Comparison of ENCODE assay signal across 8 mouse cellular contexts in the genomic region with DNA sequence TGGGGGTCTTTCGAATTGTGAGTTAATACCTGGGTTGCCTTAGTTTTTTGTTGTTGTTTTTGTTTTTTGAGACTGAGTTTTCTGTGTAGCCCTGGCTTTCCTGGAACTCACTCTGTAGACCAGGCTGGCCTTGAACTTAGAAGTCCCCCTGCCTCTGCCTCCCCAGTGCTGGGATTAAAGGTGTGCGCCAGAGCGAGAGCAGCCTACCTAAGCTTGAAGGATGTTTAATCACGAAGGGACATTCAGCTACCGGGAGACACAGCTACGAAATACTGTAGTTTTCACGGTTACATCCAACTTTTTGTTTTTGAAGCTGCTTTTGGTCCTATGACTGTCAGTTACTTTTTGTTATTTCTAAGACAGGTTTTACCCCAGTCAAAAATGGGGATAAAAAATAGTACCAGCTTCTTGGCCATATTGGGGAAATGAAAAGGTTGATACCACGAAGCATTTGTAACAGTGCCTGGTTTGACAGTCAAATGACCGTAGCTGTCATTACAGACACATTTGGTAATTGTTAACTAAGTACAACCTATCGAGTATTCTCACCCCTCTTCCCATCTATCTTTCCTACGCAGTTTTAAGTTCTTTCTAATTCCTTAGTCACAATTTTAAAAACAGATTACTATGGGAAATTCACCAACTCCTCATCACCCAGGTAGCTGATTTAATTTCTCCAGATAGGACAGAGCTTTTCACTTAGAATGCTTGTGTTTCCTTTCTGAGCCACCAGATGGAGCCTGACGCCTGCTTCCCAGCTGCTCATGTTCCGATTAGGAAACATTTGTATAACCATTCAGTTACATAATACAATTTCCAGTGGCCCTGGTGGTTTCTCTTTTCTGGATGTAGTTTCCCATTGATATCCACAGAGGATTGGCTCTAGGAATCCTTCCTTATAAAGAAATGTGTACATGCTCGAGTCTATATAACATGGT. TPM values are rescaled to one million over a fixed set of nuclear protein-coding genes. Genes with fewer than 3 reads are reported as not detected.
DNase-seq lines count a peak whose midpoint lies in the region; ATAC-seq and TF ChIP-seq lines count a peak whose summit lies in the region.

No protein-coding gene starts in this region.

- H3K9me3 ChIP-seq in G1E (replicated peaks), result no peaks in the 10 kb centered on the region
- H3K9me3 ChIP-seq in forebrain, embryonic 13.5 days (replicated peaks), result no peaks in the 10 kb centered on the region
- no peaks in the 10 kb centered on the region for H3K9me3 ChIP-seq in liver, embryonic 15.5 days (replicated peaks)
- H3K9me3 ChIP-seq in neural tube, embryonic 11.5 days (ENCODE audit: control insufficient read depth, low read length), result no peaks in the 10 kb centered on the region

- H3K4me3 ChIP-seq in G1E (ENCODE audit: low read depth, low read length), result peak overlapping the region; percentile 78
- peak overlapping the region; percentile 76 for H3K4me3 ChIP-seq in forebrain, embryonic 13.5 days
- H3K4me3 ChIP-seq in liver, embryonic 15.5 days (replicated peaks), result peak overlapping the region; percentile 97
- H3K4me3 ChIP-seq in neural tube, embryonic 11.5 days (ENCODE audit: low read depth, low read length), result peak overlapping the region; percentile 76

- H3K27ac ChIP-seq in forebrain, embryonic 13.5 days, result no peak overlapping the region
- H3K27ac ChIP-seq in liver, embryonic 15.5 days (replicated peaks), result peak overlapping the region; percentile 88
- no peak overlapping the region for H3K27ac ChIP-seq in neural tube, embryonic 11.5 days (ENCODE audit: low read depth, low read length)

- H3K27me3 ChIP-seq in G1E (ENCODE audit: insufficient read depth, low read length), result no peaks in the 10 kb centered on the region
- H3K27me3 ChIP-seq in forebrain, embryonic 13.5 days, result no peaks in the 10 kb centered on the region
- H3K27me3 ChIP-seq in liver, embryonic 15.5 days, result no peaks in the 10 kb centered on the region
- H3K27me3 ChIP-seq in neural tube, embryonic 11.5 days (ENCODE audit: control insufficient read depth, insufficient read depth, low read length), result no peaks in the 10 kb centered on the region

- 49% methylated on average over 14 of the region's 14 CpGs for WGBS in forebrain, embryonic 13.5 days
- 29% methylated on average over 14 of the region's 14 CpGs for WGBS in liver, embryonic 15.5 days (ENCODE audit: insufficient replicate concordance)
- WGBS in neural tube, embryonic 11.5 days, result 52% methylated on average over 14 of the region's 14 CpGs

- peak; percentile 22 for DNase-seq in G1E (ENCODE audit: low spot score)
- peak; percentile 67 to 83 for DNase-seq in heart, postnatal 14 days
- DNase-seq in kidney, postnatal 4 days, result peak; percentile 66 to 78
- peak; percentile 67 for DNase-seq in neural tube, embryonic 11.5 days (ENCODE audit: low spot score)
- DNase-seq in testis, postnatal 10 days (ENCODE audit: low spot score), result peak; percentile 76

- peaks cover 45% of the 10 kb centered on the region for H3K36me3 ChIP-seq in G1E (replicated peaks)
- H3K36me3 ChIP-seq in forebrain, embryonic 13.5 days (ENCODE audit: poor library complexity, severe bottlenecking), result peaks cover 20% of the 10 kb centered on the region
- H3K36me3 ChIP-seq in liver, embryonic 15.5 days (replicated peaks), result peaks cover 15% of the 10 kb centered on the region
- no peaks in the 10 kb centered on the region; the same call in 1 of the 2 replicates for H3K36me3 ChIP-seq in neural tube, embryonic 11.5 days (ENCODE audit: control insufficient read depth, insufficient read depth, low read length)

- ATAC-seq in G1E (ENCODE audit: extremely low read depth, insufficient number of reproducible peaks, low FRiP score, poor library complexity, severe bottlenecking), result peak; percentile 32
- ATAC-seq in cerebellum, adult (ENCODE audit: insufficient number of reproducible peaks, low FRiP score, low TSS enrichment), result peak; percentile 42
- ATAC-seq in forebrain, embryonic 13.5 days, result no peak
- ATAC-seq in liver, embryonic 15.5 days (ENCODE audit: insufficient read depth), result no peak
- no peak for ATAC-seq in neural tube, embryonic 11.5 days (ENCODE audit: insufficient read depth, low FRiP score, low TSS enrichment)

- intact Hi-C loops in heart, postnatal 14 days (cut with DNase I), result loop anchor here (1.0 kb wide), 1 partner anchor 365 kb away; no protein-coding TSS in a partner anchor

- peaks cover 49% of the 10 kb centered on the region for H3K4me1 ChIP-seq in G1E (ENCODE audit: insufficient read depth, low read depth, low read length)
- peaks cover 21% of the 10 kb centered on the region for H3K4me1 ChIP-seq in forebrain, embryonic 13.5 days
- H3K4me1 ChIP-seq in liver, embryonic 15.5 days (replicated peaks), result peaks cover 42% of the 10 kb centered on the region
- H3K4me1 ChIP-seq in neural tube, embryonic 11.5 days (ENCODE audit: control insufficient read depth, insufficient read depth, low read length), result no peaks in the 10 kb centered on the region; the same call in 1 of the 2 replicates

- TF ChIP-seq CTCF in G1E (IDR thresholded peaks at IDR 0.05; ENCODE audit: low read depth, low read length), result peak; percentile 57

- H3K4me2 ChIP-seq in forebrain, embryonic 13.5 days, result peak overlapping the region; percentile 74
- peak overlapping the region; percentile 90 for H3K4me2 ChIP-seq in liver, embryonic 15.5 days
- H3K4me2 ChIP-seq in neural tube, embryonic 11.5 days (ENCODE audit: low read depth), result peak overlapping the region; percentile 72

- H3K9ac ChIP-seq in forebrain, embryonic 13.5 days, result peak overlapping the region; percentile 80
- H3K9ac ChIP-seq in liver, embryonic 15.5 days, result peak overlapping the region; percentile 83
- no peak overlapping the region; the same call in none of the 2 replicates for H3K9ac ChIP-seq in neural tube, embryonic 11.5 days (ENCODE audit: low read length)

RNA-seq across cellular contexts. Expression of a gene that starts 1.5 kb away (rescaled TPM):
- 17.3 and 19.8 TPM in 2 replicates for total RNA-seq in G1E (2014; fragmentation: Nextera tagmentation)
- total RNA-seq in G1E (2017), result 22.5 and 27.7 TPM in 2 replicates
- 4.8 and 5.4 TPM in 2 replicates for polyA plus RNA-seq in G1E (2012)
- polyA plus RNA-seq in forebrain, embryonic 13.5 days (2015; fragmentation: Nextera tagmentation; extraction: Ambion mirVana), result 6.6 and 7.4 TPM in 2 replicates
- total RNA-seq in heart, postnatal 14 days (2021), result 1 to 10 TPM; 4.6 to 7.2 TPM
- polyA plus RNA-seq in liver, embryonic 15.5 days (2015; fragmentation: Nextera tagmentation; extraction: Ambion mirVana), result 2.1 TPM in 2 replicates
- 11.9 and 12.3 TPM in 2 replicates for polyA plus RNA-seq in neural tube, embryonic 11.5 days (2014; fragmentation: Nextera tagmentation; extraction: Ambion mirVana)

RNA-seq across cellular contexts. Expression of a gene that starts 20.6 kb away (rescaled TPM):
- total RNA-seq in G1E (2014; fragmentation: Nextera tagmentation) (34.3 and 41.9 TPM in 2 replicates), G1E (2017) (26.6 and 32.2 TPM in 2 replicates)
- polyA plus RNA-seq in G1E (2012), result 26.4 and 36.5 TPM in 2 replicates
- polyA plus RNA-seq in forebrain, embryonic 13.5 days (2015; fragmentation: Nextera tagmentation; extraction: Ambion mirVana), result 32.1 and 34.1 TPM in 2 replicates
- 10 to 100 TPM; 10.2 to 12.5 TPM for total RNA-seq in heart, postnatal 14 days (2021)
- 13.3 and 15.4 TPM in 2 replicates for polyA plus RNA-seq in liver, embryonic 15.5 days (2015; fragmentation: Nextera tagmentation; extraction: Ambion mirVana)
- polyA plus RNA-seq in neural tube, embryonic 11.5 days (2014; fragmentation: Nextera tagmentation; extraction: Ambion mirVana), result 31.9 and 33.2 TPM in 2 replicates

RNA-seq across cellular contexts. Expression of a gene that starts 40.0 kb away (rescaled TPM):
- total RNA-seq in G1E (2014; fragmentation: Nextera tagmentation) (2.8 TPM in 2 replicates), G1E (2017) (6.4 TPM in 2 replicates)
- 0.06 and 0.12 TPM in 2 replicates for polyA plus RNA-seq in G1E (2012)
- polyA plus RNA-seq in forebrain, embryonic 13.5 days (2015; fragmentation: Nextera tagmentation; extraction: Ambion mirVana), result 0.15 and 0.43 TPM in 2 replicates
- total RNA-seq in heart, postnatal 14 days (2021), result under 1 TPM; 0.33 to 0.66 TPM
- 3.5 and 3.8 TPM in 2 replicates for polyA plus RNA-seq in liver, embryonic 15.5 days (2015; fragmentation: Nextera tagmentation; extraction: Ambion mirVana)
- polyA plus RNA-seq in neural tube, embryonic 11.5 days (2014; fragmentation: Nextera tagmentation; extraction: Ambion mirVana), result 0.38 and 0.58 TPM in 2 replicates

Comparison
In these comparisons a context has a peak if more than half of its experiments do, and no peak if none do; other contexts are left out.
1. ATAC-seq: peak in G1E (single experiment) and cerebellum, adult (single experiment); none in forebrain, embryonic 13.5 days (single experiment), liver, embryonic 15.5 days (single experiment) and neural tube, embryonic 11.5 days (single experiment).
2. DNase-seq: peak in every context shown above with its lines; median percentile 76 in testis, postnatal 10 days; 75 in heart, postnatal 14 days; 72 in kidney, postnatal 4 days; 67 in neural tube, embryonic 11.5 days; 22 in G1E.
3. Peak in every context shown above with its lines, with median percentiles within 50 percentile points of each other: H3K4me3 ChIP-seq and H3K4me2 ChIP-seq.